Mouse (Mus musculus) cerebellum, adult 2 months (tissue): Measurements from ENCODE around the gene Pmel. TPM values are rescaled to one million over a fixed set of nuclear protein-coding genes. Genes with fewer than 3 reads are reported as not detected.

ENCODE experiments used
- DNase-seq, 2 experiments: peaks; one replicate each; pipeline ENCODE4 v3.0.0; 2021
- H3K27ac ChIP-seq: fragments of 200-500 bp; 2 replicates; pipeline ENCODE4 v1.5.1; 2012; ENCODE audit warnings: low read length, control low read depth, inconsistent platforms; ENCODE audit not compliant: insufficient read depth
- H3K27me3 ChIP-seq: fragments of 200-500 bp; 2 replicates; pipeline ENCODE4 v1.6.1; 2012; ENCODE audit warnings: inconsistent platforms, mild to moderate bottlenecking, low read length, moderate library complexity; ENCODE audit not compliant: control insufficient read depth, insufficient read depth
- H3K4me1 ChIP-seq: fragments of 200-500 bp; 2 replicates; pipeline ENCODE4 v1.6.1; 2011; ENCODE audit warnings: low read length; ENCODE audit not compliant: control insufficient read depth, insufficient read depth
- H3K4me3 ChIP-seq: fragments of 200-500 bp; replicated peaks from 2 replicates; pipeline ENCODE3; 2011; ENCODE audit warnings: mild to moderate bottlenecking, low read depth, low read length, control low read depth; ENCODE audit not compliant: insufficient read depth
- CTCF ChIP-seq: fragments of 200-500 bp; IDR thresholded peaks from 2 replicates; pipeline ENCODE4 v1.5.1; 2011; ENCODE audit warnings: low read depth, mild to moderate bottlenecking, control low read depth, low read length, moderate library complexity, borderline replicate concordance; ENCODE audit not compliant: insufficient read depth
- POLR2A ChIP-seq: fragments of 200-500 bp; IDR thresholded peaks from 2 replicates; pipeline ENCODE4 v1.6.1; 2011; ENCODE audit warnings: low read length, control low read depth, borderline replicate concordance; ENCODE audit not compliant: insufficient read depth
- WGBS: fragments of 180-500 bp; shearing (Covaris S2); methylation state at CpG from one replicate; pipeline ENCODE4 v1.1.7; 2018; 5-methylcytosine and 5-hydroxymethylcytosine counted together
- polyA plus RNA-seq: library from polyadenylated mRNA; depleted of rRNA; stranded (reverse); fragments of >200 nt; gene quantifications from 2 replicates; pipeline ENCODE4 v1.2.3, GENCODE M21; 2012; rRNA removed

Gene Pmel
- polyA plus RNA-seq, 1 experiment = 1.5 TPM

- peak; percentile 64 to 69 for DNase-seq
- WGBS = under 1% methylated on average over 36 of the region's 36 CpGs
- H3K27ac ChIP-seq = peak within 1 kb of the TSS; percentile 87
- peak within 1 kb of the TSS; percentile 97 for H3K4me3 ChIP-seq
- H3K4me1 ChIP-seq = peaks cover 4% of the 10 kb centered on the region; the same call in 1 of the 2 replicates
- H3K27me3 ChIP-seq = no peaks in the 10 kb centered on the region
- no peak for TF ChIP-seq CTCF
- no peak; the same call in 1 of the 2 replicates for TF ChIP-seq POLR2A
These were observed 43.8 kb downstream of the Pmel start, which contains the start of gene Pym1 for GRCm38 (mm10) chr10:128747646-128748251. TSS of gene Pym1 (plus strand) at chr10:128747889.

- Histone ChIP-seq H3K27me3 (no peaks in the 10 kb centered on the region), H3K27ac (peak overlapping the region; percentile 87), H3K4me1 (peaks cover 4% of the 10 kb centered on the region; the same call in 1 of the 2 replicates), H3K4me3 (peak overlapping the region; percentile 97)
- WGBS = under 1% methylated on average over 37 of the region's 37 CpGs
- TF ChIP-seq CTCF (peak; percentile 24; the same call in 1 of the 2 replicates), POLR2A (peak; percentile 60; the same call in 1 of the 2 replicates)
- DNase-seq = peak; percentile 80 to 84
These were observed 44.4 kb downstream of the Pmel start for GRCm38 (mm10) chr10:128748252-128748864.

Other genes with a start within 250 kb of the Pmel start
- 239 and 260 TPM in 2 replicates for gene Smarcc2, start 244.9 kb upstream of the Pmel start, polyA plus RNA-seq
- 1,381 and 1,434 TPM in 2 replicates for gene Myl6, start 210.1 kb upstream of the Pmel start, polyA plus RNA-seq
- gene Myl6b, start 205.5 kb upstream of the Pmel start, polyA plus RNA-seq = 28.9 and 36.1 TPM in 2 replicates
- 36.3 and 37.3 TPM in 2 replicates for gene Esyt1, start 178.3 kb upstream of the Pmel start, polyA plus RNA-seq
- gene Zc3h10, start 156.4 kb upstream of the Pmel start, polyA plus RNA-seq = 15.4 and 18.7 TPM in 2 replicates
- 1,271 and 1,490 TPM in 2 replicates for gene Rpl41, start 154.9 kb upstream of the Pmel start, polyA plus RNA-seq
- 69.2 and 73.5 TPM in 2 replicates for gene Pa2g4, start 138.2 kb upstream of the Pmel start, polyA plus RNA-seq
- gene Erbb3, start 114.5 kb upstream of the Pmel start, polyA plus RNA-seq = 9.4 and 11.1 TPM in 2 replicates
- 303 and 334 TPM in 2 replicates for gene Rps26, start 77.4 kb upstream of the Pmel start, polyA plus RNA-seq
- 8.5 and 9.6 TPM in 2 replicates for gene Ikzf4, start 58.2 kb upstream of the Pmel start, polyA plus RNA-seq
- gene Suox, start 30.1 kb upstream of the Pmel start, polyA plus RNA-seq = 15.6 and 17.9 TPM in 2 replicates
- 132 and 133 TPM in 2 replicates for gene Rab5b, start 7.9 kb upstream of the Pmel start, polyA plus RNA-seq
- 3.8 and 3.9 TPM in 2 replicates for gene Cdk2, start 836 bp downstream of the Pmel start, polyA plus RNA-seq
- 16.0 and 17.1 TPM in 2 replicates for gene Dgka, start 40.7 kb downstream of the Pmel start, polyA plus RNA-seq
- gene Pym1, start 43.7 kb downstream of the Pmel start, polyA plus RNA-seq = 37.2 and 39.7 TPM in 2 replicates
- 0.61 and 0.70 TPM in 2 replicates for gene Mmp19, start 86.7 kb downstream of the Pmel start, polyA plus RNA-seq
- gene Dnajc14, start 99.9 kb downstream of the Pmel start, polyA plus RNA-seq = 22.4 and 24.1 TPM in 2 replicates
- 26.4 and 26.6 TPM in 2 replicates for gene Tmem198b, start 100.2 kb downstream of the Pmel start, polyA plus RNA-seq
- gene Sarnp, start 113.1 kb downstream of the Pmel start, polyA plus RNA-seq = 54.5 and 60.2 TPM in 2 replicates
- gene Ormdl2, start 117.5 kb downstream of the Pmel start, polyA plus RNA-seq = 25.7 and 26.0 TPM in 2 replicates
- 13.6 and 14.8 TPM in 2 replicates for gene Gdf11, start 187.5 kb downstream of the Pmel start, polyA plus RNA-seq
- gene Cd63, start 196.8 kb downstream of the Pmel start, polyA plus RNA-seq = 108 and 110 TPM in 2 replicates
- 37.0 and 45.7 TPM in 2 replicates for gene Rdh5, start 218.7 kb downstream of the Pmel start, polyA plus RNA-seq
- gene Bloc1s1, start 219.8 kb downstream of the Pmel start, polyA plus RNA-seq = 350 and 357 TPM in 2 replicates
- 96.2 and 106 TPM in 2 replicates for gene Itga7, start 229.6 kb downstream of the Pmel start, polyA plus RNA-seq